Comparison of ENCODE assay signal across 27 mouse cellular contexts in genomic region chr8:42291392-42291791, GRCm38 (mm10).
DNase-seq lines count a peak whose midpoint lies in the region; ATAC-seq and TF ChIP-seq lines count a peak whose summit lies in the region.
"Had no signal": no experiment of that assay in that cellular context is flagged by ENCODE, and none has a peak within 500 bp of the region (broad histone marks: within the 10 kb centered on the region; RNA-seq: fewer than 3 reads in every experiment).

No protein-coding gene starts in this region.

- peak; percentile 75 for DNase-seq in embryonic facial prominence, embryonic 11.5 days (ENCODE audit: low spot score)
- DNase-seq in embryonic facial prominence, embryonic 10.5 days (ENCODE audit: low spot score), result no peak
- DNase-seq in embryo, embryonic 10.5 days (ENCODE audit: low spot score), result peak; percentile 52
- DNase-seq in embryonic facial prominence, embryonic 14.5 days (ENCODE audit: low spot score), result peak; percentile 57
- no peak for DNase-seq in lung, adult 18-20 months
- no peak for DNase-seq in retina, embryonic 14.5 days (ENCODE audit: low spot score)
- no peak for DNase-seq in layer of hippocampus, adult 2 months (ENCODE audit: low spot score in 2 of 2)
- DNase-seq: adrenal gland, postnatal 10 days; adrenal gland, postnatal 36 days; B cell, adult 2 months; cerebellum, adult 11 months; cerebellum, adult 2 months; cerebellum, adult 9-11 months; cerebellum, postnatal 25 days; forebrain, postnatal 0 days; gastrocnemius, adult 2 months; gastrocnemius, postnatal 14 days; heart, adult 11 months had no signal

- no peaks in the 10 kb centered on the region for H3K36me3 ChIP-seq in embryonic facial prominence, embryonic 11.5 days (replicated peaks; ENCODE audit: control insufficient read depth, insufficient read depth, low read depth, low read length)
- H3K36me3 ChIP-seq in embryonic facial prominence, embryonic 10.5 days (replicated peaks), result no peaks in the 10 kb centered on the region
- H3K36me3 ChIP-seq in embryonic facial prominence, embryonic 14.5 days (ENCODE audit: control insufficient read depth, insufficient read depth, low read length), result no peaks in the 10 kb centered on the region
- H3K36me3 ChIP-seq: embryonic facial prominence, embryonic 13.5 days; forebrain, embryonic 10.5 days; G1E; hindbrain, embryonic 12.5 days; hindbrain, embryonic 15.5 days had no signal

- no peaks in the 10 kb centered on the region for H3K4me1 ChIP-seq in embryonic facial prominence, embryonic 11.5 days (ENCODE audit: control insufficient read depth, insufficient read depth, low read length)
- H3K4me1 ChIP-seq in embryonic facial prominence, embryonic 10.5 days, result peaks cover 16% of the 10 kb centered on the region
- H3K4me1 ChIP-seq in embryonic facial prominence, embryonic 14.5 days (ENCODE audit: control insufficient read depth, insufficient read depth, low read length), result no peaks in the 10 kb centered on the region
- H3K4me1 ChIP-seq: forebrain, embryonic 13.5 days; hindbrain, embryonic 12.5 days; hindbrain, embryonic 15.5 days had no signal

- H3K9me3 ChIP-seq in embryonic facial prominence, embryonic 11.5 days (replicated peaks; ENCODE audit: control insufficient read depth, low read length), result no peaks in the 10 kb centered on the region
- no peaks in the 10 kb centered on the region for H3K9me3 ChIP-seq in embryonic facial prominence, embryonic 10.5 days
- no peaks in the 10 kb centered on the region for H3K9me3 ChIP-seq in embryonic facial prominence, embryonic 14.5 days (ENCODE audit: control insufficient read depth, low read length)
- H3K9me3 ChIP-seq: embryonic facial prominence, embryonic 13.5 days; forebrain, embryonic 10.5 days; forebrain, embryonic 13.5 days; G1E; hindbrain, embryonic 12.5 days; hindbrain, embryonic 15.5 days had no signal

- no peaks in the 10 kb centered on the region for H3K27me3 ChIP-seq in embryonic facial prominence, embryonic 11.5 days (ENCODE audit: control insufficient read depth, insufficient read depth, low read length)
- no peaks in the 10 kb centered on the region for H3K27me3 ChIP-seq in embryonic facial prominence, embryonic 10.5 days (replicated peaks; ENCODE audit: low read depth, poor library complexity, severe bottlenecking)
- no peaks in the 10 kb centered on the region for H3K27me3 ChIP-seq in embryonic facial prominence, embryonic 14.5 days (replicated peaks; ENCODE audit: control insufficient read depth, insufficient read depth, low read length)
- H3K27me3 ChIP-seq: CH12.LX; embryonic facial prominence, embryonic 13.5 days; forebrain, embryonic 13.5 days; hindbrain, embryonic 12.5 days; hindbrain, embryonic 15.5 days had no signal

- H3K4me2 ChIP-seq in embryonic facial prominence, embryonic 11.5 days (ENCODE audit: low read depth, low read length), result no peak overlapping the region
- H3K4me2 ChIP-seq in embryonic facial prominence, embryonic 14.5 days (ENCODE audit: low read depth, low read length), result no peak overlapping the region
- H3K4me2 ChIP-seq: embryonic facial prominence, embryonic 13.5 days; forebrain, embryonic 13.5 days; heart, embryonic 11.5 days; hindbrain, embryonic 12.5 days; hindbrain, embryonic 15.5 days had no signal

- no peak overlapping the region for H3K9ac ChIP-seq in embryonic facial prominence, embryonic 11.5 days (replicated peaks; ENCODE audit: low read length)
- H3K9ac ChIP-seq in embryonic facial prominence, embryonic 14.5 days (ENCODE audit: low read depth, low read length), result no peak overlapping the region
- H3K9ac ChIP-seq: embryonic facial prominence, embryonic 13.5 days; forebrain, embryonic 13.5 days; forebrain, postnatal 0 days; hindbrain, embryonic 12.5 days; hindbrain, embryonic 15.5 days had no signal

- no peak for ATAC-seq in embryonic facial prominence, embryonic 11.5 days (replicated peaks; ENCODE audit: insufficient number of reproducible peaks, low FRiP score, low TSS enrichment, low read depth)
- ATAC-seq in embryonic facial prominence, embryonic 14.5 days (ENCODE audit: low read depth), result no peak
- ATAC-seq: forebrain, embryonic 13.5 days; forebrain, postnatal 0 days; Patski had no signal

- H3K27ac ChIP-seq in embryonic facial prominence, embryonic 11.5 days (replicated peaks; ENCODE audit: low read depth, low read length), result no peak overlapping the region
- H3K27ac ChIP-seq in embryonic facial prominence, embryonic 10.5 days (replicated peaks), result no peak overlapping the region
- H3K27ac ChIP-seq in embryonic facial prominence, embryonic 14.5 days (replicated peaks; ENCODE audit: low read depth, low read length), result no peak overlapping the region; the same call in 1 of the 2 replicates
- no peak overlapping the region for H3K27ac ChIP-seq in layer of hippocampus, adult 2 months
- H3K27ac ChIP-seq: embryonic facial prominence, embryonic 13.5 days; forebrain, embryonic 10.5 days; forebrain, embryonic 13.5 days; gastrocnemius, adult 2 months; hindbrain, embryonic 12.5 days; hindbrain, embryonic 15.5 days had no signal

- H3K4me3 ChIP-seq in embryonic facial prominence, embryonic 11.5 days (ENCODE audit: low read depth, low read length), result no peak overlapping the region
- no peak overlapping the region for H3K4me3 ChIP-seq in embryonic facial prominence, embryonic 10.5 days
- no peak overlapping the region for H3K4me3 ChIP-seq in embryonic facial prominence, embryonic 14.5 days (ENCODE audit: low read depth, low read length)
- H3K4me3 ChIP-seq in layer of hippocampus, adult 2 months, result no peak overlapping the region
- H3K4me3 ChIP-seq: embryonic facial prominence, embryonic 13.5 days; forebrain, embryonic 10.5 days; forebrain, embryonic 13.5 days; gastrocnemius, adult 2 months; hindbrain, embryonic 12.5 days; hindbrain, embryonic 15.5 days had no signal

- no peak for TF ChIP-seq CTCF in layer of hippocampus, adult 2 months (conservative IDR thresholded peaks at IDR 0.05)

Comparison
In these comparisons a context has a peak if more than half of its experiments do, and no peak if none do; other contexts are left out.
1. DNase-seq: peak in embryonic facial prominence, embryonic 11.5 days (single experiment), embryo, embryonic 10.5 days (single experiment) and embryonic facial prominence, embryonic 14.5 days (single experiment); none in embryonic facial prominence, embryonic 10.5 days (single experiment), lung, adult 18-20 months (0 of 2), retina, embryonic 14.5 days (single experiment) and layer of hippocampus, adult 2 months (0 of 2).